ENCODE assay signal across 25 mouse cellular contexts in the genomic region with DNA sequence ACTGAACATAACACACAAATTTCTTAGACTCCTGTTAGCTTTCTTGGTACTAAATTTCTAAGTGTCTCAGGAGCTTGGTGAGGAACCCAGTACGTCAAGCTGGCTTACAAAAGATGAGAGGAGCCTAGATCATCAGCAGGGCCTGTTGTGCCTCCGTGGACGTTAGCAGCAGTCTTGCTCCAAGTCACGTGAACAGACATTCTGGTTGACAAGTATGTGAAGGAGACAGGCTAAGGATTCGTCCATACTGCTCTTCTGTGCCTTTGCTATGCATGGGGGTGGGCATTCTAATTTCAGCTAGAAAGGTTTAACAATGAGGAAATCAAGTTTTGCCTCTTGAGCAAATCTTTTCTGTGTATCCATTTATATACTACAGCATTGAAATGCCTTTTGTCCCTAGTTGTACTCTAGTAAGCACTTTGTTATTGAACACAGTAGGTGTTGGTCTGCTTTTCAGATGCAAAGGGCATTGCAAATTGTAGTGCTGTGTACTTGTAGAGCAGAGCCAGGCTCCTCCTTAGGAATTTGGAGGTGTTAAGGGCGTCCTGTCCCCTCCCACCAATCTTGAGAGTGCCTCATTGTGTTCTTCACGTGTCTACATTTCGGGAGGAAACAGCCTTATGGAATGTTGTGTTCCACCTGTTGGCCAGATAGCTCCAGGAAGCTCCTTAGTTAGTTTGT. TPM values are rescaled to one million over a fixed set of nuclear protein-coding genes. Genes with fewer than 3 reads are reported as not detected.
DNase-seq lines count a peak whose midpoint lies in the region; ATAC-seq and TF ChIP-seq lines count a peak whose summit lies in the region.
"Had no signal": no experiment of that assay in that cellular context is flagged by ENCODE, and none has a peak within 500 bp of the region (broad histone marks: within the 10 kb centered on the region; RNA-seq: fewer than 3 reads in every experiment).

No protein-coding gene starts in this region.

- WGBS in midbrain, embryonic 11.5 days, result 76% methylated on average over 8 of the region's 8 CpGs
- WGBS in midbrain, embryonic 15.5 days, result 76% methylated on average over 8 of the region's 8 CpGs
- 69% methylated on average over 8 of the region's 8 CpGs for WGBS in hindbrain, postnatal 0 days

- peaks cover 2% of the 10 kb centered on the region; the same call in 1 of the 2 replicates for H3K36me3 ChIP-seq in midbrain, embryonic 11.5 days (ENCODE audit: control insufficient read depth, insufficient read depth, low read length)
- peaks cover 10% of the 10 kb centered on the region for H3K36me3 ChIP-seq in midbrain, embryonic 15.5 days (replicated peaks)
- H3K36me3 ChIP-seq in hindbrain, postnatal 0 days (ENCODE audit: insufficient read depth, low read length), result peaks cover 36% of the 10 kb centered on the region

- no peak for TF ChIP-seq CTCF in hindbrain, postnatal 0 days (IDR thresholded peaks at IDR 0.05; ENCODE audit: low read depth)

- no peak overlapping the region for H3K4me2 ChIP-seq in midbrain, embryonic 11.5 days
- H3K4me2 ChIP-seq in midbrain, embryonic 15.5 days, result no peak overlapping the region
- H3K4me2 ChIP-seq in hindbrain, postnatal 0 days (ENCODE audit: low read depth, low read length), result no peak overlapping the region
- H3K4me2 ChIP-seq: embryonic facial prominence, embryonic 12.5 days; embryonic facial prominence, embryonic 15.5 days; forebrain, embryonic 12.5 days; forebrain, embryonic 15.5 days; heart, embryonic 13.5 days; hindbrain, embryonic 14.5 days had no signal

- H3K9ac ChIP-seq in midbrain, embryonic 11.5 days (ENCODE audit: low read length), result no peak overlapping the region
- no peak overlapping the region for H3K9ac ChIP-seq in midbrain, embryonic 15.5 days
- H3K9ac ChIP-seq in hindbrain, postnatal 0 days (replicated peaks; ENCODE audit: low read length), result no peak overlapping the region
- H3K9ac ChIP-seq: embryonic facial prominence, embryonic 12.5 days; embryonic facial prominence, embryonic 15.5 days; forebrain, embryonic 12.5 days; forebrain, embryonic 15.5 days; heart, embryonic 13.5 days; hindbrain, embryonic 14.5 days had no signal

- no peak for ATAC-seq in midbrain, embryonic 11.5 days (ENCODE audit: low FRiP score)
- ATAC-seq in midbrain, embryonic 15.5 days (replicated peaks), result no peak
- no peak for ATAC-seq in hindbrain, postnatal 0 days
- ATAC-seq: forebrain, embryonic 15.5 days; intestine, postnatal 0 days; Patski had no signal

- no peaks in the 10 kb centered on the region for H3K4me1 ChIP-seq in midbrain, embryonic 11.5 days (ENCODE audit: control insufficient read depth, insufficient read depth, low read length)
- H3K4me1 ChIP-seq in midbrain, embryonic 15.5 days, result no peaks in the 10 kb centered on the region
- no peaks in the 10 kb centered on the region for H3K4me1 ChIP-seq in hindbrain, postnatal 0 days (ENCODE audit: insufficient read depth, low read length)
- H3K4me1 ChIP-seq: embryonic facial prominence, embryonic 12.5 days; embryonic facial prominence, embryonic 15.5 days; forebrain, embryonic 15.5 days; heart, embryonic 13.5 days had no signal

- no peak overlapping the region for H3K4me3 ChIP-seq in midbrain, embryonic 11.5 days (ENCODE audit: low read depth, low read length)
- no peak overlapping the region for H3K4me3 ChIP-seq in midbrain, embryonic 15.5 days
- no peak overlapping the region for H3K4me3 ChIP-seq in hindbrain, postnatal 0 days (ENCODE audit: low read length)
- H3K4me3 ChIP-seq: embryonic facial prominence, embryonic 12.5 days; embryonic facial prominence, embryonic 15.5 days; forebrain, embryonic 12.5 days; forebrain, embryonic 15.5 days; heart, embryonic 13.5 days had no signal

- H3K9me3 ChIP-seq in midbrain, embryonic 11.5 days (ENCODE audit: control insufficient read depth, low read length), result no peaks in the 10 kb centered on the region
- no peaks in the 10 kb centered on the region for H3K9me3 ChIP-seq in midbrain, embryonic 15.5 days
- no peaks in the 10 kb centered on the region for H3K9me3 ChIP-seq in hindbrain, postnatal 0 days (ENCODE audit: low read length)
- H3K9me3 ChIP-seq: embryonic facial prominence, embryonic 12.5 days; embryonic facial prominence, embryonic 15.5 days; forebrain, embryonic 12.5 days; forebrain, embryonic 15.5 days; G1E; heart, embryonic 13.5 days had no signal

- no peaks in the 10 kb centered on the region for H3K27me3 ChIP-seq in midbrain, embryonic 11.5 days (ENCODE audit: control insufficient read depth, insufficient read depth, low read length)
- no peaks in the 10 kb centered on the region for H3K27me3 ChIP-seq in midbrain, embryonic 15.5 days (replicated peaks)
- H3K27me3 ChIP-seq in hindbrain, postnatal 0 days (ENCODE audit: insufficient read depth, low read length), result no peaks in the 10 kb centered on the region
- H3K27me3 ChIP-seq: embryonic facial prominence, embryonic 12.5 days; embryonic facial prominence, embryonic 15.5 days; forebrain, embryonic 12.5 days; forebrain, embryonic 15.5 days; heart, embryonic 13.5 days; Patski had no signal

- no peak overlapping the region for H3K27ac ChIP-seq in midbrain, embryonic 11.5 days (ENCODE audit: low read depth, low read length)
- H3K27ac ChIP-seq in midbrain, embryonic 15.5 days, result no peak overlapping the region
- H3K27ac ChIP-seq in hindbrain, postnatal 0 days, result no peak overlapping the region
- H3K27ac ChIP-seq: embryonic facial prominence, embryonic 12.5 days; embryonic facial prominence, embryonic 15.5 days; forebrain, embryonic 12.5 days; forebrain, embryonic 15.5 days; heart, embryonic 13.5 days; hindbrain, embryonic 14.5 days had no signal

- peak; percentile 75 for DNase-seq in heart, adult 11 months
- DNase-seq in heart, adult 9 months (ENCODE audit: low spot score in 2 of 2), result no peak
- peak; percentile 76 for DNase-seq in midbrain, embryonic 11.5 days (ENCODE audit: low spot score, missing footprints)
- peak; percentile 99 for DNase-seq in R1 (ENCODE audit: low read depth, low spot score)
- DNase-seq in embryo, embryonic 9.5 days (ENCODE audit: extremely low spot score), result no peak
- DNase-seq in thymus, postnatal 10 days (ENCODE audit: low spot score in 2 of 2), result no peak
- no peak for DNase-seq in hindbrain, postnatal 0 days (ENCODE audit: low spot score)
- DNase-seq: adrenal gland, postnatal 10 days; adrenal gland, postnatal 36 days; cerebellum, adult 18-20 months; cerebellum, adult 9-10 months; cerebellum, postnatal 14 days; gastrocnemius, postnatal 25 days; heart, postnatal 14 days; heart, postnatal 4 days had no signal

RNA-seq across cellular contexts. Expression of gene Dnajc3, which starts 39.5 kb away (rescaled TPM):
- polyA plus RNA-seq in midbrain, embryonic 11.5 days (2014; fragmentation: Nextera tagmentation; extraction: Ambion mirVana), result 31.6 and 32.9 TPM in 2 replicates
- 20.2 and 22.0 TPM in 2 replicates for polyA plus RNA-seq in midbrain, embryonic 15.5 days (2015; fragmentation: Nextera tagmentation; extraction: Ambion mirVana)
- total RNA-seq in hindbrain, postnatal 0 days (2014; rRNA removed), result 16.7 and 19.0 TPM in 2 replicates
- 22.8 and 23.2 TPM in 2 replicates for polyA plus RNA-seq in hindbrain, postnatal 0 days (2015; fragmentation: Nextera tagmentation; extraction: Ambion mirVana)

RNA-seq across cellular contexts. Expression of gene Dzip1, which starts 52.0 kb away (rescaled TPM):
- 28.2 and 32.2 TPM in 2 replicates for polyA plus RNA-seq in midbrain, embryonic 11.5 days (2014; fragmentation: Nextera tagmentation; extraction: Ambion mirVana)
- polyA plus RNA-seq in midbrain, embryonic 15.5 days (2015; fragmentation: Nextera tagmentation; extraction: Ambion mirVana), result 88.1 and 88.6 TPM in 2 replicates
- 352 and 378 TPM in 2 replicates for total RNA-seq in hindbrain, postnatal 0 days (2014; rRNA removed)
- polyA plus RNA-seq in hindbrain, postnatal 0 days (2015; fragmentation: Nextera tagmentation; extraction: Ambion mirVana), result 99.0 and 102 TPM in 2 replicates

Comparison
In these comparisons a context has a peak if more than half of its experiments do, and no peak if none do; other contexts are left out.
1. DNase-seq: peak in heart, adult 11 months (single experiment), midbrain, embryonic 11.5 days (single experiment) and R1 (single experiment); none in heart, adult 9 months (0 of 2), embryo, embryonic 9.5 days (single experiment), thymus, postnatal 10 days (0 of 2) and hindbrain, postnatal 0 days (single experiment).